Mouse (Mus musculus): ENCODE data around the gene Sdr39u1.

Sdr39u1 gene

DNA sequence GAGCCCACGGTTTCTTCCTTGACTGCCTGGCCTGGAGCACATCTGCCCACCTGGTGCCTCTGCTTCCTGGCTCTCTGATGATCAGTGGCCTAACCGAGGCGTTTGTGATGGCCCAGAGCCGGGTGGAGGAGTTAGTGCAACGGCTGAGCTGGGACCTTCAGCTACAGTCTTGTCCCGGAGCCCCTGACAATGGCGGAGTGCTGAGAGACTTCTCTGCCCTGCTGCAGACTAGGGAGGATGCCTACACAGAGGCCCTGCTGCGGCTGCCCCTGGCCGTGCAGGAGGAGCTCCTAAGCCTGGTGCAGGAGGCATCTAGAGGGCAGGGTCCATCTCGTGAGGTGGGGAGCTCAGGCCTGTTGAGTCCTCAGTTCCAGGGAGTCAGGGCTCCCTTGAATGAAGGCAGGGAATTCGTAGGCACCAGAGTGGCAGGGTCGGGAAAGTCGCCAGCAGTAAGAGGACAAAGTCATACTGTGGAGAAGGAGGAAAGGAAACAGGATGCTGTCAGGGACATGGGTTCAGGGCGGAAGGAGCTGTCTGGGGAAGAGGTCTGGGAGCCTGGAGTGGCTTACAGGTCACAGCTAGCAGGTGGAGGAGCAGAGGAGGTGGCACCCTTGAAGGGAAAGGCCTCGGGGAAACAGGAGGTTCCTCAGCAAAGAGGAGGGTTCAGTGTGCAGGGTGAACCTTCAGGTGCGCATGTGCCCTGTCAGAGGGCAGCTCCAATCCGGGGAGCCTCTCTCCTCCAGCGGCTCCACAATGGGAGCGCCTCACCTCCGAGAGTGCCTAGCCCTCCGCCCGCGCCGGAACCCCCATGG is 13.3 kb downstream of the Sdr39u1 start:
- Histone ChIP-seq H3K27me3 (ENCODE audit: insufficient read depth, low read length) (peaks cover 22% of the 10 kb centered on the region), H3K4me3 (replicated peaks; ENCODE audit: low read length) (peak overlapping the region; percentile 84), H3K36me3 (ENCODE audit: insufficient read depth, low read length) (peaks cover 57% of the 10 kb centered on the region), H3K4me1 (replicated peaks; ENCODE audit: low read depth, low read length) (peaks cover 61% of the 10 kb centered on the region), H3K9me3 (ENCODE audit: low read length) (no peaks in the 10 kb centered on the region)
- TF ChIP-seq POU5F1 (IDR thresholded peaks at IDR 0.05; ENCODE audit: borderline replicate concordance, low read length) (no peak), NANOG (IDR thresholded peaks at IDR 0.05; ENCODE audit: borderline replicate concordance, low read length) (no peak), CTCF (conservative IDR thresholded peaks at IDR 0.05; ENCODE audit: low read length) (no peak)

DNA sequence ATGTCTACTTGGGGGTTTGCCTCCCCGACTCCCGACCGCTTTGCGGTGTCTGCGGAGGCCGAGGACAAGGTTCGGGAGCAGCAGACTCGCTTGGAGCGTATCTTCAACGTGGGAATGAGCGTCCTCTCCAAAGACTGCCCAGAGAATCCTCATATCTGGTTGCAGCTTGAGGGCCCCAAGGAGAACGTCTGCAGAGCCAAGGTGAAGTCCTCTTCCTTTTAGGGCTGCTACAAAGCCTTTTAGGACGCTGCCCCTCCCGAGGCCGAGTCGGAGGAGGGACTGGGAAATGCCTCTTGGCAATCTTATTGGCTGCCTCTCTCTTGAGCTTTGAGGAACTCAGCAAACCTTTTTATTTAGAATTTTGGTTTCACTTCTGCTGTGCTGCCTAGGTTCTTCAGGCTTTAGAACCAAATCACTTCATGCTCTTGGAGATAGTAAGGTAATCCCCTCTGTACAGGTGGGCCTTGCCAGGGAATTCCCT is 14.3 kb downstream of the Sdr39u1 start:
- Histone ChIP-seq H3K9me3 (ENCODE audit: low read length) (no peaks in the 10 kb centered on the region), H3K36me3 (ENCODE audit: insufficient read depth, low read length) (peaks cover 47% of the 10 kb centered on the region), H3K27me3 (ENCODE audit: insufficient read depth, low read length) (peaks cover 22% of the 10 kb centered on the region), H3K4me1 (replicated peaks; ENCODE audit: low read depth, low read length) (peaks cover 64% of the 10 kb centered on the region), H3K4me3 (replicated peaks; ENCODE audit: low read length) (peak overlapping the region; percentile 84)
- no peak for TF ChIP-seq CTCF (conservative IDR thresholded peaks at IDR 0.05; ENCODE audit: low read length)
- TF ChIP-seq NANOG (IDR thresholded peaks at IDR 0.05; ENCODE audit: borderline replicate concordance, low read length) = no peak
- no peak for TF ChIP-seq POU5F1 (IDR thresholded peaks at IDR 0.05; ENCODE audit: borderline replicate concordance, low read length)

DNA sequence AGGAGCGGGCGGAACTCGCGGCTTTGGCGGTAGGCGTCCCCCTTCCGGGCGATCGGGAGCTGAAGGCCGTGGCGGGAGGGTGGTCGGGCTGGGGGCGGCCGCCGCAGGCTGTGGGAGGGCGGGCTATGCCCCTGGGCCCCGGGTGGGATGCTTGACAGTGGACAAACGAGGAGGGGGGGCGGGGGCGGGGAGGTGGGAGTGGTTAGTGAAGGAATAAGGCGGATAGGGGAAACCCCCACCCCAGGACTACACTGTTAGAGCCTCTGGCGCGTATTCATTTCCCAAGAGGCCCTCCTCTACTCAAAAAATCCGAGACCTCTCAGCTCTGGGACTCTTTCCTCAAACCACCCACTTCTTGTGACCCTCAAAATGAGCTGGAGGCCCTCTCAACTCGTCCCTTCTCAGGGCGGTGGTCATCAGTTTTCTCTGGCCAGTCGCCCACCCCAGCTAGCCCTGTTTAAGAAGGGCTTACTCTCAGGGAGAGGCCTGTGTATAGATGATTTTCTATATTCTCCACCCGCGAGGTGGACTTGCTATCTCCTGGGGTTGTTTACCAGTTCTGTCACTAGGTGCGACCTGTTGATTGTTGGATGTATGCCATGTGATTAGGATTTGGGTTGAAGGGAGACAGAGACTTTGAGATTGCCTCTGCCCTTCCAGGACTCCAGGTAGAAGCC is 14.8 kb downstream of the Sdr39u1 start:
- Histone ChIP-seq H3K36me3 (ENCODE audit: insufficient read depth, low read length) (peaks cover 42% of the 10 kb centered on the region), H3K27me3 (ENCODE audit: insufficient read depth, low read length) (peaks cover 22% of the 10 kb centered on the region), H3K4me1 (replicated peaks; ENCODE audit: low read depth, low read length) (peaks cover 66% of the 10 kb centered on the region), H3K4me3 (replicated peaks; ENCODE audit: low read length) (peak overlapping the region; percentile 84), H3K9me3 (ENCODE audit: low read length) (no peaks in the 10 kb centered on the region)
- TF ChIP-seq POU5F1 (IDR thresholded peaks at IDR 0.05; ENCODE audit: borderline replicate concordance, low read length) = no peak
- TF ChIP-seq NANOG (IDR thresholded peaks at IDR 0.05; ENCODE audit: borderline replicate concordance, low read length) = no peak
- TF ChIP-seq CTCF (conservative IDR thresholded peaks at IDR 0.05; ENCODE audit: low read length) = no peak

DNA sequence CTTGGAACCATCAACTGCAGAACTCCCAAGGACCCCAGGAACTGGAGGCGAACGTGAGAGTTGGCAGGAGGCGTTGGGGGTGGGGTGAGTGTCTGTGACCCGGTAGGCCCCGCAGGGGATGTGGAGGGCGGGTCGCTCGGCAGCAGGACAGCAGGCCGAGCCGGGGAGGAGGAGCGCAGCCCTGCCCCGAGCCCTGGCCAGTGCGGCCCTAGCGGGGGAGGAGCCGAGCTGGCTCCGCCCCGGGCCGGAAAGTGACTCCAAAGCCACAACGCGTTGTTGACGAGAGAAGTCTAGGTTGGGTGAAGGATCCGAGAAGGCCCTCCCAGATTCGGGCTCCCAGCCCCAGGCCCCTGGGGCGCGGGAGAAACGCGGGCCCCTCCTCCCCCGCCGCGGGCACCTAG is 15.4 kb downstream of the Sdr39u1 start, which contains the start of gene Khnyn:
Gene Khnyn (plus strand): TSS at position 235 of the 401 bp plus-strand sequence.
- TF ChIP-seq CTCF (conservative IDR thresholded peaks at IDR 0.05; ENCODE audit: low read length) (no peak), POU5F1 (IDR thresholded peaks at IDR 0.05; ENCODE audit: borderline replicate concordance, low read length) (no peak), NANOG (IDR thresholded peaks at IDR 0.05; ENCODE audit: borderline replicate concordance, low read length) (no peak)
- H3K4me3 ChIP-seq (replicated peaks; ENCODE audit: low read length) = peak within 1 kb of the TSS; percentile 84
- H3K27me3 ChIP-seq (ENCODE audit: insufficient read depth, low read length) = peaks cover 22% of the 10 kb centered on the region
- peaks cover 69% of the 10 kb centered on the region for H3K4me1 ChIP-seq (replicated peaks; ENCODE audit: low read depth, low read length)
- no peaks in the 10 kb centered on the region for H3K9me3 ChIP-seq (ENCODE audit: low read length)
- peaks cover 37% of the 10 kb centered on the region for H3K36me3 ChIP-seq (ENCODE audit: insufficient read depth, low read length)

DNA sequence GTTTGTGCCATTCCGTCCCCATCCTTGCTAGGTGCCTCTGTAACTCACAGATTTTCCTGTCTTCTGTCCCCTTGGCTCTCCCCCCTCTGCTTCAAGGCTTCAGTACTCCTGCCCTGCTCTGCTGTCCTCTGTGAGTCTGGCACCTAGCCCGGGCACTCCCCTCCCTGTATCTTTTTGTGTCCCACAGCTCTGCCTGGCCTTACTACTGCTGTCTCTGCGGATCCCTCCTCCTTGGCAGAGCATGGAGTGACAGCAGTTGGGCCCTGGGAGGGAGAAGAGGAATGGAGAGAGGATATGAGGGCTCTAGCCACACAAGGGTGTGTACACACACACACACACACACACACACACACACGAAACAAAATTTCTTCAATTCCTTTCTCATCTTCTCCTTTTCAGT is 15.9 kb downstream of the Sdr39u1 start, which contains the start of gene Cbln3:
Gene Cbln3 (minus strand): TSS at position 227 of the 400 bp plus-strand sequence.
- TF ChIP-seq NANOG (IDR thresholded peaks at IDR 0.05; ENCODE audit: borderline replicate concordance, low read length) = no peak
- TF ChIP-seq POU5F1 (IDR thresholded peaks at IDR 0.05; ENCODE audit: borderline replicate concordance, low read length) = no peak
- no peak for TF ChIP-seq CTCF (conservative IDR thresholded peaks at IDR 0.05; ENCODE audit: low read length)
- H3K36me3 ChIP-seq (ENCODE audit: insufficient read depth, low read length) = peaks cover 31% of the 10 kb centered on the region
- peaks cover 22% of the 10 kb centered on the region for H3K27me3 ChIP-seq (ENCODE audit: insufficient read depth, low read length)
- H3K9me3 ChIP-seq (ENCODE audit: low read length) = no peaks in the 10 kb centered on the region
- peaks cover 69% of the 10 kb centered on the region for H3K4me1 ChIP-seq (replicated peaks; ENCODE audit: low read depth, low read length)
- H3K4me3 ChIP-seq (replicated peaks; ENCODE audit: low read length) = peak within 1 kb of the TSS; percentile 84

DNA sequence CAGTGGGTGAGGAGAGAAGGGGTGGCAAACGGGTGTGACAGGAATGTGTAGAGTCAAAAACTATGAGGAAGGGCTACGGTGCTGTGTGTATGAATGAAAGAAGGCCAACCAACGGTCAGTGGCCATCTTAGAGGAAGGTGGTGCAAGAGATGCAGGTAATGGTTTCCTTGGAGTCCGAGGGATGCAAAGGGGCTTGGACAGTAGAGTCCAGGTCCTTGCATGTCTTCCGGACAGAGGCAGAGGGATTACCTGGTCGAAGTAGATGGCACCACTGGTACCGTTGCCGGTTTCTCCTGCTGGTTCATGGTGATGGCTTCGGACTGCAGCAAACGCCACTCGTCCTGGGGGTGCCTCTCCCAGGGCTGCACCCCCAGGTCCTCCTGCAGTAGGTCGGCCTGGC is 16.4 kb downstream of the Sdr39u1 start:
- Histone ChIP-seq H3K36me3 (ENCODE audit: insufficient read depth, low read length) (peaks cover 26% of the 10 kb centered on the region), H3K4me1 (replicated peaks; ENCODE audit: low read depth, low read length) (peaks cover 70% of the 10 kb centered on the region), H3K4me3 (replicated peaks; ENCODE audit: low read length) (no peak overlapping the region), H3K27me3 (ENCODE audit: insufficient read depth, low read length) (peaks cover 22% of the 10 kb centered on the region), H3K9me3 (ENCODE audit: low read length) (no peaks in the 10 kb centered on the region)
- TF ChIP-seq NANOG (IDR thresholded peaks at IDR 0.05; ENCODE audit: borderline replicate concordance, low read length) = no peak
- no peak for TF ChIP-seq POU5F1 (IDR thresholded peaks at IDR 0.05; ENCODE audit: borderline replicate concordance, low read length)
- TF ChIP-seq CTCF (conservative IDR thresholded peaks at IDR 0.05; ENCODE audit: low read length) = no peak

DNA sequence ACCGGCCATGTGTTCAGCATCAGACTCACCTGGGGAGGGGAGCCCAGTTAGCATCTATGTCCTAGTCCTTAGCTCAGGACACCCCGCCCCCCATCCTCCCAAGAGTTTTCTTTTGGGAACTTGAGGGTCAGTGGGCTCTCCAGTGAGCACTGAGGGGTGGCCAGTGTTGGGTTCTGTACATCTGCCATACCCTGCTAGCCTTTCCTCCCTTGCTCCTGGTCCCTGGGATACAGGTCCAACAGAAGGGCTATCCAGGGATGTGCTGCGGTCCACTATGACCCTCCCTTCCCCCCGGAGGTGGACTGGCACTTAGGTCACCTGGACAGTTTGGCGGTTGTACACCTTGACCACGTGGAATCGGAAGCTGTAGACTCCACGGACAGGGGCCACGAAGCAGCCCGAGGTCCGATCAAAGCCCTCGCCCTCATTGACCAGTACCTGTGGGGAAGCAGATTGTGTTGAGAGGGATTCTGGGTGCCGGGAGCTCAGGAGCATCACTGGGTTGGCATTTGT is 16.9 kb downstream of the Sdr39u1 start:
- Histone ChIP-seq H3K27me3 (ENCODE audit: insufficient read depth, low read length) (peaks cover 22% of the 10 kb centered on the region), H3K36me3 (ENCODE audit: insufficient read depth, low read length) (peaks cover 22% of the 10 kb centered on the region), H3K9me3 (ENCODE audit: low read length) (no peaks in the 10 kb centered on the region), H3K4me1 (replicated peaks; ENCODE audit: low read depth, low read length) (peaks cover 73% of the 10 kb centered on the region), H3K4me3 (replicated peaks; ENCODE audit: low read length) (no peak overlapping the region)
- no peak for TF ChIP-seq NANOG (IDR thresholded peaks at IDR 0.05; ENCODE audit: borderline replicate concordance, low read length)
- TF ChIP-seq CTCF (conservative IDR thresholded peaks at IDR 0.05; ENCODE audit: low read length) = no peak
- no peak for TF ChIP-seq POU5F1 (IDR thresholded peaks at IDR 0.05; ENCODE audit: borderline replicate concordance, low read length)

DNA sequence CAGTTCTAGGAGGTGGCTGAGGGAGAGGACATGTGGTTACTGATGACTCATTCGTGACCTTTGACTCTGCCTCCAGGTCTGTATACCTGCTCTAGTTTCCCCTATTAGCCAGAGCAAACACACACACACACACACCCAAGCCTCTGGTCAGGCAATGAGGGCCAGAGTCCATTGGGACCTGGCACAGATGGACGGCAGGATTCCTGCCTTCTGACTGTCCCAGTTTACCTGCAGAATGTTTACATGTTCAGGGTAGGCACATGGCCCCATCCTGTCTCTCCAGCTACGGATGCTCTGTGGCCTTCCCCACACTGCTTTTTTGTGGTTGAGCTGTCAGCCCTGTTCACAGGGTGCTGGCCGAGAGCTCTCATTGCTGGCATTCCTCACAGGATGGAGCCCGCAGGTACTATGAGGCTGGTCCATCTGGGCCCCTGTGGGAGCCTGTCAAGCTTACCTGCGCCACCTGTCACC is 17.9 kb downstream of the Sdr39u1 start:
- Histone ChIP-seq H3K4me1 (replicated peaks; ENCODE audit: low read depth, low read length) (peaks cover 73% of the 10 kb centered on the region), H3K4me3 (replicated peaks; ENCODE audit: low read length) (0 out of 2 replicates have a peak overlapping the region, but pooled peaks have one; percentile 20), H3K27me3 (ENCODE audit: insufficient read depth, low read length) (peaks cover 24% of the 10 kb centered on the region), H3K9me3 (ENCODE audit: low read length) (no peaks in the 10 kb centered on the region), H3K36me3 (ENCODE audit: insufficient read depth, low read length) (peaks cover 12% of the 10 kb centered on the region)
- TF ChIP-seq NANOG (IDR thresholded peaks at IDR 0.05; ENCODE audit: borderline replicate concordance, low read length) (no peak), POU5F1 (IDR thresholded peaks at IDR 0.05; ENCODE audit: borderline replicate concordance, low read length) (no peak), CTCF (conservative IDR thresholded peaks at IDR 0.05; ENCODE audit: low read length) (no peak)

Data from E14TG2a.4 (cell line).